Mouse (Mus musculus): ENCODE measurements around the gene Nup107.

GRCm38 (mm10) chr10:117777501-117778327, 14.8 kb downstream of the Nup107 start:
- TF ChIP-seq ETS1 (IDR thresholded peaks at IDR 0.05; ENCODE audit: low read depth, low read length) (no peak), ZC3H11A (IDR thresholded peaks at IDR 0.05; ENCODE audit: low read depth, low read length) (no peak), E2F4 (IDR thresholded peaks at IDR 0.05; ENCODE audit: borderline replicate concordance, low read depth, low read length) (no peak), ZMIZ1 (IDR thresholded peaks at IDR 0.05; ENCODE audit: low read depth, low read length) (no peak), CTCF (IDR thresholded peaks at IDR 0.05 in 2 of 3, conservative IDR thresholded peaks at IDR 0.05 in 1 of 3; ENCODE audit: control insufficient read depth in 1 of 3, insufficient read depth in 1 of 3, low read depth in 2 of 3, low read length in 3 of 3, poor library complexity in 1 of 3, severe bottlenecking in 1 of 3) (no peak), POLR2A (IDR thresholded peaks at IDR 0.05; ENCODE audit: control insufficient read depth in 1 of 2, insufficient read depth in 1 of 2, low read depth in 1 of 2, low read length in 2 of 2, poor library complexity in 1 of 2) (no peak), GATA1 (IDR thresholded peaks at IDR 0.05; ENCODE audit: low read depth, low read length) (no peak), UBTF (IDR thresholded peaks at IDR 0.05; ENCODE audit: borderline replicate concordance, insufficient read depth, low read depth, low read length) (no peak), TCF12 (IDR thresholded peaks at IDR 0.05; ENCODE audit: low read depth, low read length) (no peak), ELF1 (IDR thresholded peaks at IDR 0.05; ENCODE audit: low read depth, low read length) (no peak), RCOR1 (IDR thresholded peaks at IDR 0.05; ENCODE audit: low read depth, low read length) (no peak), ZNF384 (IDR thresholded peaks at IDR 0.05; ENCODE audit: low read depth, low read length) (no peak)
